Mouse (Mus musculus) neural tube, embryonic 13.5 days (tissue): ENCODE results near the gene F11. TPM values are rescaled to one million over a fixed set of nuclear protein-coding genes. Genes with fewer than 3 reads are reported as not detected.

ENCODE experiments used
- ATAC-seq: fragments of 200-750 bp; cut with Nextera tagmentation; 2 replicates; pipeline ENCODE4 v1.8.0; 2017; ENCODE audit warnings: low read depth, mild to moderate bottlenecking, moderate TSS enrichment, moderate library complexity
- H3K27ac ChIP-seq: fragments of 300-500 bp; sonication (generic); replicated peaks from 2 replicates; pipeline ENCODE4 v1.5.1; 2015; ENCODE audit warnings: moderate library complexity, mild to moderate bottlenecking, inconsistent platforms
- H3K27me3 ChIP-seq: fragments of 300-500 bp; sonication (generic); 2 replicates; pipeline ENCODE4 v1.6.1; 2015; ENCODE audit warnings: mild to moderate bottlenecking, inconsistent platforms
- H3K36me3 ChIP-seq: fragments of 300-500 bp; sonication (generic); 2 replicates; pipeline ENCODE4 v1.6.1; 2015; ENCODE audit warnings: mild to moderate bottlenecking, inconsistent platforms
- H3K4me1 ChIP-seq: fragments of 300-500 bp; sonication (generic); replicated peaks from 2 replicates; pipeline ENCODE4 v1.6.1; 2015; ENCODE audit warnings: inconsistent platforms
- H3K4me2 ChIP-seq: fragments of 300-500 bp; sonication (generic); 2 replicates; pipeline ENCODE4 v1.6.1; 2015; ENCODE audit warnings: inconsistent platforms, mild to moderate bottlenecking, moderate library complexity
- H3K4me3 ChIP-seq: fragments of 300-500 bp; sonication (generic); 2 replicates; pipeline ENCODE4 v1.5.1; 2015; ENCODE audit warnings: mild to moderate bottlenecking, inconsistent platforms
- H3K9ac ChIP-seq: fragments of 300-500 bp; sonication (generic); 2 replicates; pipeline ENCODE4 v1.6.1; 2015; ENCODE audit warnings: moderate library complexity, mild to moderate bottlenecking, inconsistent platforms
- H3K9me3 ChIP-seq: fragments of 300-500 bp; sonication (generic); 2 replicates; pipeline ENCODE4 v1.6.1; 2016; ENCODE audit warnings: inconsistent platforms
- WGBS: fragments of 180-500 bp; shearing (Covaris S2); methylation state at CpG from one replicate; pipeline ENCODE4 v1.1.7; 2015; 5-methylcytosine and 5-hydroxymethylcytosine counted together
- polyA plus RNA-seq: library from polyadenylated mRNA; unstranded; fragments of >200 nt; fragmentation: Nextera tagmentation; extraction: Ambion mirVana; gene quantifications from 2 replicates; pipeline ENCODE4 v1.2.1, GENCODE M21; 2015

Gene F11
- not detected in 2 replicates for polyA plus RNA-seq

- no peak within 1 kb of the TSS for H3K9ac ChIP-seq
- no peaks in the 10 kb centered on the region for H3K27me3 ChIP-seq
- no peak within 1 kb of the TSS for H3K4me2 ChIP-seq
- no peaks in the 10 kb centered on the region for H3K4me1 ChIP-seq
- ATAC-seq, result no peak
- 82% methylated on average over 10 of the region's 10 CpGs for WGBS
- H3K36me3 ChIP-seq, result no peaks in the 10 kb centered on the region
- no peaks in the 10 kb centered on the region for H3K9me3 ChIP-seq
- no peak within 1 kb of the TSS for H3K27ac ChIP-seq
- no peak within 1 kb of the TSS for H3K4me3 ChIP-seq
Observed at GRCm38 (mm10) chr8:45261920-45262319, at the start of gene F11. Gene F11 (minus strand): TSS chr8:45262031.

- H3K36me3 ChIP-seq, result no peaks in the 10 kb centered on the region
- no peaks in the 10 kb centered on the region for H3K27me3 ChIP-seq
- no peak overlapping the region for H3K9ac ChIP-seq
- H3K4me1 ChIP-seq, result no peaks in the 10 kb centered on the region
- no peak overlapping the region for H3K27ac ChIP-seq
- no peak overlapping the region for H3K4me2 ChIP-seq
- 90% methylated on average over 4 of the region's 4 CpGs for WGBS
- ATAC-seq, result no peak
- H3K9me3 ChIP-seq, result no peaks in the 10 kb centered on the region
- no peak overlapping the region for H3K4me3 ChIP-seq
Observed at GRCm38 (mm10) chr8:45310967-45311366, 49.1 kb upstream of the F11 start.

- Histone ChIP-seq H3K36me3 (no peaks in the 10 kb centered on the region), H3K27ac (no peak within 1 kb of the TSS), H3K9me3 (no peaks in the 10 kb centered on the region), H3K4me3 (no peak within 1 kb of the TSS), H3K4me1 (no peaks in the 10 kb centered on the region), H3K4me2 (no peak within 1 kb of the TSS), H3K9ac (no peak within 1 kb of the TSS), H3K27me3 (no peaks in the 10 kb centered on the region)
- 92% methylated on average over 13 of the region's 13 CpGs for WGBS
- ATAC-seq, result no peak
Observed at GRCm38 (mm10) chr8:45308366-45308765, 46.5 kb upstream of the F11 start, which contains the start of gene Gm45753. Gene Gm45753 (minus strand): TSS chr8:45308466.

- ATAC-seq, result no peak
- Histone ChIP-seq H3K4me2 (no peak overlapping the region), H3K27ac (no peak overlapping the region), H3K9ac (no peak overlapping the region), H3K4me3 (no peak overlapping the region), H3K36me3 (no peaks in the 10 kb centered on the region), H3K4me1 (no peaks in the 10 kb centered on the region), H3K9me3 (no peaks in the 10 kb centered on the region), H3K27me3 (no peaks in the 10 kb centered on the region)
- 65% methylated on average over 1 of the region's 1 CpGs for WGBS
Observed at GRCm38 (mm10) chr8:45305479-45305878, 43.6 kb upstream of the F11 start.

- Histone ChIP-seq H3K27ac (no peak overlapping the region), H3K4me3 (no peak overlapping the region), H3K4me2 (no peak overlapping the region), H3K27me3 (no peaks in the 10 kb centered on the region), H3K9me3 (no peaks in the 10 kb centered on the region), H3K4me1 (no peaks in the 10 kb centered on the region), H3K9ac (no peak overlapping the region), H3K36me3 (no peaks in the 10 kb centered on the region)
- 89% methylated on average over 3 of the region's 3 CpGs for WGBS
- ATAC-seq, result no peak
Observed at GRCm38 (mm10) chr8:45304354-45304753, 42.5 kb upstream of the F11 start.

- H3K27me3 ChIP-seq, result no peaks in the 10 kb centered on the region
- no peaks in the 10 kb centered on the region for H3K36me3 ChIP-seq
- ATAC-seq, result no peak
- no peak overlapping the region for H3K4me2 ChIP-seq
- WGBS, result 51% methylated on average over 8 of the region's 8 CpGs
- H3K9me3 ChIP-seq, result no peaks in the 10 kb centered on the region
- H3K4me3 ChIP-seq, result no peak overlapping the region
- no peaks in the 10 kb centered on the region for H3K4me1 ChIP-seq
- no peak overlapping the region for H3K27ac ChIP-seq
- H3K9ac ChIP-seq, result no peak overlapping the region
Observed at GRCm38 (mm10) chr8:45302390-45302789, 40.6 kb upstream of the F11 start.

- 96% methylated on average over 6 of the region's 6 CpGs for WGBS
- Histone ChIP-seq H3K4me1 (no peaks in the 10 kb centered on the region), H3K4me3 (no peak overlapping the region), H3K9me3 (no peaks in the 10 kb centered on the region), H3K27me3 (no peaks in the 10 kb centered on the region), H3K4me2 (no peak overlapping the region), H3K9ac (no peak overlapping the region), H3K27ac (no peak overlapping the region), H3K36me3 (no peaks in the 10 kb centered on the region)
- ATAC-seq, result no peak
Observed at GRCm38 (mm10) chr8:45295276-45295675, 33.4 kb upstream of the F11 start.

GRCm38 (mm10) chr8:45294687-45295086 lies 32.9 kb upstream of the F11 start, which contains the start of gene Klkb1:
Gene Klkb1 (minus strand): TSS chr8:45294859.
- Histone ChIP-seq H3K36me3 (no peaks in the 10 kb centered on the region), H3K27me3 (no peaks in the 10 kb centered on the region), H3K9ac (no peak within 1 kb of the TSS), H3K9me3 (no peaks in the 10 kb centered on the region), H3K27ac (no peak within 1 kb of the TSS), H3K4me3 (no peak within 1 kb of the TSS), H3K4me2 (no peak within 1 kb of the TSS), H3K4me1 (no peaks in the 10 kb centered on the region)
- ATAC-seq, result no peak
- 92% methylated on average over 7 of the region's 7 CpGs for WGBS

GRCm38 (mm10) chr8:45291790-45292189 lies 30.0 kb upstream of the F11 start:
- H3K27ac ChIP-seq, result no peak overlapping the region
- H3K4me2 ChIP-seq, result no peak overlapping the region
- H3K9ac ChIP-seq, result no peak overlapping the region
- no peak overlapping the region for H3K4me3 ChIP-seq
- H3K4me1 ChIP-seq, result no peaks in the 10 kb centered on the region
- H3K9me3 ChIP-seq, result no peaks in the 10 kb centered on the region
- no peak for ATAC-seq
- no peaks in the 10 kb centered on the region for H3K27me3 ChIP-seq
- H3K36me3 ChIP-seq, result no peaks in the 10 kb centered on the region
- WGBS, result 88% methylated on average over 2 of the region's 2 CpGs

- Histone ChIP-seq H3K9ac (no peak overlapping the region), H3K9me3 (no peaks in the 10 kb centered on the region), H3K27ac (no peak overlapping the region), H3K4me3 (no peak overlapping the region), H3K27me3 (no peaks in the 10 kb centered on the region), H3K4me1 (no peaks in the 10 kb centered on the region), H3K36me3 (no peaks in the 10 kb centered on the region), H3K4me2 (no peak overlapping the region)
- no peak for ATAC-seq
- WGBS, result 84% methylated on average over 8 of the region's 8 CpGs
Observed at GRCm38 (mm10) chr8:45281630-45282029, 19.8 kb upstream of the F11 start.

GRCm38 (mm10) chr8:45277453-45277852 lies 15.6 kb upstream of the F11 start:
- no peak for ATAC-seq
- Histone ChIP-seq H3K9me3 (no peaks in the 10 kb centered on the region), H3K4me2 (no peak overlapping the region), H3K27ac (no peak overlapping the region), H3K4me3 (no peak overlapping the region), H3K9ac (no peak overlapping the region), H3K4me1 (no peaks in the 10 kb centered on the region), H3K36me3 (no peaks in the 10 kb centered on the region), H3K27me3 (no peaks in the 10 kb centered on the region)
- WGBS, result 82% methylated on average over 3 of the region's 3 CpGs

GRCm38 (mm10) chr8:45274317-45274716 lies 12.5 kb upstream of the F11 start:
- Histone ChIP-seq H3K4me2 (no peak overlapping the region), H3K27ac (no peak overlapping the region), H3K4me3 (no peak overlapping the region), H3K9me3 (no peaks in the 10 kb centered on the region), H3K4me1 (no peaks in the 10 kb centered on the region), H3K27me3 (no peaks in the 10 kb centered on the region), H3K36me3 (no peaks in the 10 kb centered on the region), H3K9ac (no peak overlapping the region)
- no peak for ATAC-seq
- WGBS, result 78% methylated on average over 4 of the region's 4 CpGs

GRCm38 (mm10) chr8:45269056-45269455 lies 7.2 kb upstream of the F11 start:
- no peaks in the 10 kb centered on the region for H3K36me3 ChIP-seq
- H3K4me2 ChIP-seq, result no peak overlapping the region
- H3K27me3 ChIP-seq, result no peaks in the 10 kb centered on the region
- H3K9ac ChIP-seq, result no peak overlapping the region
- no peak for ATAC-seq
- no peak overlapping the region for H3K27ac ChIP-seq
- no peak overlapping the region for H3K4me3 ChIP-seq
- H3K9me3 ChIP-seq, result no peaks in the 10 kb centered on the region
- H3K4me1 ChIP-seq, result no peaks in the 10 kb centered on the region
